Mouse (Mus musculus): ENCODE results near the gene B4galt7. TPM values are rescaled to one million over a fixed set of nuclear protein-coding genes. Genes with fewer than 3 reads are reported as not detected.

Gene B4galt7
- polyA plus RNA-seq, 1 experiment from 2014 or later: 22.0 TPM

Other genes with a start within 250 kb of the B4galt7 start
- gene Lman2, start 237.1 kb upstream of the B4galt7 start, polyA plus RNA-seq (2014; fragmentation: Nextera tagmentation; extraction: Ambion mirVana): 82.1 and 94.8 TPM in 2 replicates
- 0.59 and 0.97 TPM in 2 replicates for gene Rgs14, start 230.2 kb upstream of the B4galt7 start, polyA plus RNA-seq (2014; fragmentation: Nextera tagmentation; extraction: Ambion mirVana)
- gene Slc34a1, start 201.7 kb upstream of the B4galt7 start, polyA plus RNA-seq (2014; fragmentation: Nextera tagmentation; extraction: Ambion mirVana): 0.13 TPM in 1 of 2 replicates, not detected in the other
- not detected in 2 replicates for gene Pfn3, start 184.7 kb upstream of the B4galt7 start, polyA plus RNA-seq (2014; fragmentation: Nextera tagmentation; extraction: Ambion mirVana)
- gene F12, start 173.1 kb upstream of the B4galt7 start, polyA plus RNA-seq (2014; fragmentation: Nextera tagmentation; extraction: Ambion mirVana): not detected in 2 replicates
- 58.1 and 59.6 TPM in 2 replicates for gene Grk6, start 154.8 kb upstream of the B4galt7 start, polyA plus RNA-seq (2014; fragmentation: Nextera tagmentation; extraction: Ambion mirVana)
- 2.2 and 2.6 TPM in 2 replicates for gene Prr7, start 135.6 kb upstream of the B4galt7 start, polyA plus RNA-seq (2014; fragmentation: Nextera tagmentation; extraction: Ambion mirVana)
- gene Dbn1, start 111.8 kb upstream of the B4galt7 start, polyA plus RNA-seq (2014; fragmentation: Nextera tagmentation; extraction: Ambion mirVana): 362 and 372 TPM in 2 replicates
- gene Pdlim7, start 86.2 kb upstream of the B4galt7 start, polyA plus RNA-seq (2014; fragmentation: Nextera tagmentation; extraction: Ambion mirVana): 165 and 172 TPM in 2 replicates
- 2.6 and 2.7 TPM in 2 replicates for gene Dok3, start 70.6 kb upstream of the B4galt7 start, polyA plus RNA-seq (2014; fragmentation: Nextera tagmentation; extraction: Ambion mirVana)
- 74.5 and 76.3 TPM in 2 replicates for gene Ddx41, start 63.2 kb upstream of the B4galt7 start, polyA plus RNA-seq (2014; fragmentation: Nextera tagmentation; extraction: Ambion mirVana)
- gene Fam193b, start 28.8 kb upstream of the B4galt7 start, polyA plus RNA-seq (2014; fragmentation: Nextera tagmentation; extraction: Ambion mirVana): 44.6 and 51.0 TPM in 2 replicates
- 51.6 and 59.0 TPM in 2 replicates for gene Tmed9, start 26.2 kb upstream of the B4galt7 start, polyA plus RNA-seq (2014; fragmentation: Nextera tagmentation; extraction: Ambion mirVana)
- 68.0 and 69.2 TPM in 2 replicates for gene Caml, start 23.1 kb downstream of the B4galt7 start, polyA plus RNA-seq (2014; fragmentation: Nextera tagmentation; extraction: Ambion mirVana)
- 52.9 and 53.4 TPM in 2 replicates for gene Ddx46, start 35.1 kb downstream of the B4galt7 start, polyA plus RNA-seq (2014; fragmentation: Nextera tagmentation; extraction: Ambion mirVana)
- 73.8 and 77.8 TPM in 2 replicates for gene B230219D22Rik, start 93.2 kb downstream of the B4galt7 start, polyA plus RNA-seq (2014; fragmentation: Nextera tagmentation; extraction: Ambion mirVana)
- 98.0 and 104 TPM in 2 replicates for gene Txndc15, start 114.8 kb downstream of the B4galt7 start, polyA plus RNA-seq (2014; fragmentation: Nextera tagmentation; extraction: Ambion mirVana)
- 25.6 and 28.6 TPM in 2 replicates for gene Pcbd2, start 127.5 kb downstream of the B4galt7 start, polyA plus RNA-seq (2014; fragmentation: Nextera tagmentation; extraction: Ambion mirVana)
- gene Catsper3, start 184.7 kb downstream of the B4galt7 start, polyA plus RNA-seq (2014; fragmentation: Nextera tagmentation; extraction: Ambion mirVana): not detected in 2 replicates
- gene Pitx1, start 236.3 kb downstream of the B4galt7 start, polyA plus RNA-seq (2014; fragmentation: Nextera tagmentation; extraction: Ambion mirVana): 2.6 and 5.2 TPM in 2 replicates

Measured in neural tube, embryonic 11.5 days (tissue).